Mouse (Mus musculus) cortical plate, adult 2 months (tissue): ENCODE results near the gene Naa10. TPM values are rescaled to one million over a fixed set of nuclear protein-coding genes. Genes with fewer than 3 reads are reported as not detected.

Source experiments
- H3K27ac ChIP-seq: fragments of 200-500 bp; 2 replicates; pipeline ENCODE4 v1.5.1; 2012; ENCODE audit warnings: low read length, control low read depth, inconsistent platforms; ENCODE audit not compliant: insufficient read depth
- H3K4me1 ChIP-seq: fragments of 200-500 bp; 2 replicates; pipeline ENCODE4 v1.6.1; 2011; ENCODE audit warnings: low read length; ENCODE audit not compliant: control insufficient read depth, insufficient read depth
- H3K4me3 ChIP-seq: fragments of 200-500 bp; 2 replicates; pipeline ENCODE4 v1.5.1; 2011; ENCODE audit warnings: mild to moderate bottlenecking, low read length, control low read depth; ENCODE audit not compliant: insufficient read depth
- CTCF ChIP-seq: fragments of 200-500 bp; IDR thresholded peaks from 2 replicates; pipeline ENCODE4 v1.5.1; 2011; ENCODE audit warnings: mild to moderate bottlenecking, control low read depth, low read length; ENCODE audit not compliant: insufficient read depth; ENCODE audit errors: extremely low read depth
- POLR2A ChIP-seq: fragments of 200-500 bp; IDR thresholded peaks from 2 replicates; pipeline ENCODE4 v1.6.1; 2011; ENCODE audit warnings: mild to moderate bottlenecking, low read length, control low read depth; ENCODE audit not compliant: insufficient read depth; ENCODE audit errors: extremely low read depth
- polyA plus RNA-seq: library from polyadenylated mRNA; depleted of rRNA; stranded (reverse); fragments of >200 nt; gene quantifications from 2 replicates; pipeline ENCODE4 v1.2.3, GENCODE M21; 2012; rRNA removed

Naa10 gene
- polyA plus RNA-seq: 74.5 and 80.4 TPM in 2 replicates

DNA sequence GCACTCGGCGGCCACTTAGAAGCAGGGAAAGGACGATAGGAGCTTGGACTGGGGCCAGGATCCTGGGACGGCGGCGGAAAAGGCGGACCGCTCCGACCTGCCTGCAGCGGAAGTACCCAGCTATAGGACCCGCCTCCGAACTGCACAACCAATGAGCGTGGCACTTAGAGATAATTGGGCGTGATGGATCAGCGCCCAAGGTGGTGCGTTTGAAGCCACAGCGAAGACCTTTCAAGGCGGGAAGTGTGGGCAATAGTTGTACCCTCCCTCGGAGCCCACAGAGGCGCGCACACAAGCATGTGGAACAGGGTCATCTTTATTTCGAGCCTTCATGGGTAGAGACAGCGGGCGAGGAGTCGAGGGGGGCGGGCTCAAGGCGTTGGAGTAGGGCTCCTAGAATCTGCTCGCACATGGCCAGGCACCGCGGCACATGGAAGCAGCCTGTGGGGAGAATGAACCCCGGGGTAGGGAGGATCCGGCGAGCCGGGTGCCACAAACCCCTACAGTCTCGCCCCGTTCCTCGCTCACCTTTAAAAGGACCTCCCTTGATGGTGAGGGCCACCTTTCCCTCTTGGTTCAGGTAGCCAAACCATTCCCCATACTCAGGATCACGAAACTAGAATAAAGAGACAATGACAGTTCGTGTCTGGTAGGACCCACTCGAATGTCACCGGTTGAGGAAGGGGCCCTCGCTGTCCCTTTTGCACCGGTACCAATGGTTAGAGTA lies at the start of gene Naa10, which contains the start of gene Arhgap4:
TSS of gene Naa10 (minus strand) at position 122 of the 727 bp plus-strand sequence.
TSS of gene Arhgap4 (minus strand) at position 48 of the 727 bp plus-strand sequence.
- H3K4me1 ChIP-seq: no peaks in the 10 kb centered on the region
- H3K4me3 ChIP-seq: peak within 1 kb of the TSS; percentile 78
- H3K27ac ChIP-seq: no peak within 1 kb of the TSS
- TF ChIP-seq CTCF (no peak), POLR2A (no peak)

DNA sequence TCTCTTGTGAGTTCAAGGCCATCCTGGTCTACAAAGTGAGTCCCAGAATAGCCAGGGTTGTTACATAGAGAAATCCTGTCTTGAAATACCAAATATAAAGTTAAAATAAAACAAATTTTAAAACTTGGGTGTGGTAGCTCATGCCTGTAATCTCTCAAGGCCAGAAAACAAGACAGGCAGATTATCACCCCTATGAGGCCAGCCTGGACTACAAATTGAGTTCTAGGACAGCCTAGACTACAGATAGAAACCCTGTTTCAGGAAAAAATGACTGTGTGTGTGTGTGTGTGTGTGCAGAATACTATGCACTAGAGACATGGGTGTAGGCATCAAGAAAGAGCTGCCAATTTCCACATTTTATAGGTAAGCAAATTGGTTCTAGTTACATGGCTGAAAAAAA lies 49.0 kb upstream of the Naa10 start:
- no peak overlapping the region for H3K27ac ChIP-seq
- no peak overlapping the region for H3K4me3 ChIP-seq
- TF ChIP-seq POLR2A (no peak), CTCF (no peak)
- no peaks in the 10 kb centered on the region for H3K4me1 ChIP-seq

DNA sequence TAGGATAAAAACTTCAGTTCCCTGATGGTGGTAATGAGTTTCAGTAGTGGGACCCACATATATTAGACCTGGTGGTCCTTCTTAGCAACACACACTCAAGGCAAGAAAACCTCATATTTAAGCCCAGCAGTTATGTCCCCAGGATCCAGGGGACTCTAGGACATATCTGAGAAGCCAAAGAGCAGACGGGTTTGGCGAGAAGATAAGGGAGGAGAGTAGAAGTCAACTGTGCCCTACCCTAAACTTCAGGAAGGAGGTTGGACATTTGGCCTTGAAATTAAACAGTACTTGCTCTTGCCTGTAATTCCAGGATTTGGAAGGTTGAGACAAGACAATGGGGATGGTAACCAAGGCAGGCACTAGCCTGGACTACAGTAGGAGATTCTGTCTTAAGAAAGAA lies 48.0 kb upstream of the Naa10 start:
- H3K27ac ChIP-seq: no peak overlapping the region
- H3K4me1 ChIP-seq: no peaks in the 10 kb centered on the region
- no peak for TF ChIP-seq POLR2A
- no peak for TF ChIP-seq CTCF
- no peak overlapping the region for H3K4me3 ChIP-seq

DNA sequence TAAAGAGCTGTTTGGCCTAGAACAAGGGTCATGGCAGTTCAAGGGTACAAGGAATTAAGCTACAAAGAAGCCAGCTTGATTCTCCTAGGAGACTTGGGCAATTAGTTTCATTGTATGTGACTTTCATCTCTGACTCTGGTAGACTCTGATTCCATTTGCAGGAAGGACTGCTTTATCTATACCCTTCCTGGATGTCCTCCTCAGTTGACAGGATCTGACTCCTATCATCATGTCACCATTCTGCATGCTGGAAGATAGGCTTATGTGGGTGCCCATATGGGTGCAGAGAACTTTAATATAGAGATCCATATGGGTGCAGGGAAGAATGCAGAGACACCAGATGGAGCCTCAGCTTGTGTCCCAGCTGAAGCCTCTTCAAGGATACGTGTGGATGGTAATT lies 47.4 kb upstream of the Naa10 start:
- TF ChIP-seq CTCF (no peak), POLR2A (no peak)
- H3K27ac ChIP-seq: no peak overlapping the region
- no peak overlapping the region for H3K4me3 ChIP-seq
- H3K4me1 ChIP-seq: no peaks in the 10 kb centered on the region

DNA sequence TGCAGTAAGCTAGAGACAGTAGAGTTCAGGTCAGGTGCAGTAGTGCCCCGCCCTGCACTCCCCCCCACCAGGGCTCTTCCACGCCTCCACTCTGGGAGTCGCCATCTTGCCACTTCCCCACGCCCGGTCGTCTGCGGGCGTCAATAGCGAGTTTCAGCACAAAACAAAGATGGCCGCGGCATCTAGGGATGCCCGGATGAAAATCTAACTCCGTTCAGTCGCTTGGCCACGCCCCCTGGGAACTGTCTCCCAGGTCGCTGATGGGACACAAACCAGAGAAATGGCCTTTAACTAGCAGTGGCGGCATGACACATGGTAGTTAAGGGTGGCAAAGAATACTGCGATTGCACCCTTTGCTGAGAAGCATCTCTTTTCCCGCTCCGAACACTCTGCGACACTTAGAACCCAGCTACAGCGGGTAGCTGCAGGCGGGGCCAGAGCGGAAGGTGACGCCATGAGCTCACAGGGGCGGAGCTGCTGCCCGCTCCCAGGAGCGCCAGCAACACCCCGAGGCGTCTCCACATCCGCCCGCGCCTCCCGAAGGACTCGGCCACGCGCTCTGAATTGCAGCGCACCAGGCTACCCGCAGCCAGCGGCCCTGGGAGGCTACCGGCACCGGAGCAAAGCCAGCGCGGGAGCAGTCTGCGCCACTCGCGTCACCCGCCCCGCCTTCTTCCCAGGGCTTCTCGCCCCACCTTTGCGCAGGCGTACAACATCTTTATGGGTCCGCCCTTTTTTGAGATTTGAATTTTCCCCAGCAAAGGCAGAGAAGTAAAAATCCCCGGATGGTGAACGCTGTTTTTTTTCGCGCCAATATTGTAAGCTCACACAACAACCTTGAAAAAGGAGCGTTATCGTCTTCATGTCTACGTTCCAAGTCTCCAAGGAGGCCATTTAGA lies 45.7 kb upstream of the Naa10 start:
- Histone ChIP-seq H3K27ac (peak overlapping the region; percentile 98), H3K4me1 (peaks cover 2% of the 10 kb centered on the region; the same call in 1 of the 2 replicates), H3K4me3 (peak overlapping the region; percentile 91)
- TF ChIP-seq CTCF (no peak), POLR2A (no peak)

DNA sequence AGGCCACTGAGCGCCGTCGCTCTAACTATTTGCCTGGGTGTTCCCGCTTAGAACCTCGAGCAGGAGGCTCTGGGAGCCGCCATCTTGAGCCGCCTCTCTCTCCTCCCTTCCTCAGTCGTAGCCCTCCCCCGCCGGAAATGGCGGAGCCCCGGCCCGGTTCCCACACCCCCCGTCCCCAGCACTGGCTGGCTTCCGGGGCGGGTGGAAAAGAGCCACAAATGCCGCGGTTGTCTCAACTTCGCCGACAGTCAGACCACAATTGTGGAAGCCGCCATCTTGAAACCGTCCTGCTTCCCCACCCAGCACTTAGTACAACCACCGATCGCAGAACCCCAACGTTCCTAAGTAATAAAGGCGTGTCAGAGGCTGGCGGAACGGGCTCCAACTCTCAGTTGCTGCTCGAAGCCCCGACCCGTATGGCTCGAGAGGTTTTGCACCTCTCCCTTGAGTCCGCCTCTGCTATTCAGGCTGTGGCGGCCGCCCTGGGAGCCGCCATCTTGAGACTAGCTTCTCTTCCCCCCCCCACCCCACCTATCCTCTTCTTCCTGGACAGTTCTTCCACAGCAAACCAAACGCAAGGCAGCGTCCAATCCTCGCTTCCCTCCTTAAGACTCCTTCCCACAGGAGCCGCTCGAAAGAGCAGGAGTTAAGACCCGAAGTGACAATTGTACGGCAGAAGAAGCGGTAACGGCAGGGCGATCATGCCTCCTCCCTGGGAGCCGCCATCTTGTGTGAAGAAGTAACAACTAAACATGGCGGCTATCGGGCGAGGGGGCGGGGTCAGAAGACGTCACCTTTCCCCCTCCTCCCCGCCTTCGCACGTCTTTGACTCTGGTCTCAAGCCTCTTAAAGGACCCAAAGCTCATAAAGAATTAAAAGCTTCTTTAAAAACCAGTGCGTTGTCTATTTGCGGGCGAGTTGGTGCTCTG lies 44.8 kb upstream of the Naa10 start, which contains the start of gene Hcfc1:
TSS of gene Hcfc1 (minus strand) at position 110 of the 929 bp plus-strand sequence.
- H3K4me3 ChIP-seq: peak within 1 kb of the TSS; percentile 91
- TF ChIP-seq POLR2A (no peak), CTCF (no peak)
- peak within 1 kb of the TSS; percentile 98 for H3K27ac ChIP-seq
- peaks cover 2% of the 10 kb centered on the region; the same call in 1 of the 2 replicates for H3K4me1 ChIP-seq

DNA sequence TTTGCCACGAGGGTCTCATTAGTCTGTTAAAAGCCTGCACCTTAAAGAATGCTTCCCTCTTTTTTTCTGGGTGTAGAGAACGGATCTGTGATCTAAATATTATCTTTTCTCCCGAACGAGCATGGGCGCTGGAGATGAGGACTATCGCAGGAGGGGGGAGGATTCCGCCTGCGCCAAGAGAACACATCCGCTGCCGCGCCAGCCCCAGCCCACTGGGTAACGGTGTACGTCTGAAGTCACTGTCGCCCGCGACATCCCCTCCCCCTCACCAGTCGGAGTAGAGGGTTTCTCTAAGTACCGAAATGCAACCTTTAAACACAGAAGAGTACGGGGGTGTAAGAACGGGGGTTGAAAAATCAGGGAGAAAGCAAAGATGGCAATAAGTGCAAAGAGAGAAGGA lies 43.6 kb upstream of the Naa10 start:
- TF ChIP-seq CTCF (no peak), POLR2A (no peak)
- Histone ChIP-seq H3K4me3 (peak overlapping the region; percentile 91), H3K27ac (peak overlapping the region; percentile 91), H3K4me1 (peaks cover 2% of the 10 kb centered on the region; the same call in 1 of the 2 replicates)

DNA sequence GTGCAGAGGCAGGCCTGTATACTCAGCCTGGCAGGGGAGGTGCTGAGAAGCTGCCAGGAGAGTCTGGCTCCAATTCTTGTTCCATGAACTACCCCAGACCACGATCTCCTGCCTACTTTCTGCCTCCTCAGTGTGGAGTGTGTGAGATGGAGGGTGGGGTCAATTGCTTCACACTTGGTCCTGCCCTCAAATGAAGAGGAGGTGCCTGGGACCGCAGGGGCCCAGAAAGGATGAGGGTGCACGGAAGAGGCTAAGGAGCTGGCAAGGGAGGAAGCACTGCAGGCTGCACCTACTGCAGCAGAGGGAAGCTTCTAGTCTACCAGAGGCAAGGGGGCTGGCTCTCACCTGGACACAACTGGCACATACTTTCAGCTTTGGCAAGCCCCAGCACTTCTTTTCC lies 42.6 kb upstream of the Naa10 start:
- H3K4me3 ChIP-seq: peak overlapping the region; percentile 91
- H3K4me1 ChIP-seq: peaks cover 2% of the 10 kb centered on the region; the same call in 1 of the 2 replicates
- no peak overlapping the region for H3K27ac ChIP-seq
- TF ChIP-seq CTCF (no peak), POLR2A (no peak)
